Mouse (Mus musculus) midbrain, embryonic 10.5 days (tissue): ENCODE results near the gene Atl1. TPM values are rescaled to one million over a fixed set of nuclear protein-coding genes. Genes with fewer than 3 reads are reported as not detected.
A peak's percentile ranks its signal among the peaks of the same experiment; 100 is the strongest.

Experiments used
- DNase-seq: peaks from one replicate; pipeline ENCODE4 v3.0.0-alpha.2; 2017; ENCODE audit warnings: low spot score
- H3K27ac ChIP-seq: fragments of 300-500 bp; sonication (generic); replicated peaks from 2 replicates; pipeline ENCODE4 v1.5.1; 2016; ENCODE audit warnings: mild to moderate bottlenecking
- H3K27me3 ChIP-seq: fragments of 300-500 bp; sonication (generic); 2 replicates; pipeline ENCODE4 v1.6.1; 2016; ENCODE audit warnings: low read depth, mild to moderate bottlenecking; ENCODE audit not compliant: poor library complexity, severe bottlenecking
- H3K36me3 ChIP-seq: fragments of 300-500 bp; sonication (generic); 2 replicates; pipeline ENCODE4 v1.6.1; 2016; ENCODE audit warnings: mild to moderate bottlenecking, moderate library complexity
- H3K4me1 ChIP-seq: fragments of 300-500 bp; sonication (generic); 2 replicates; pipeline ENCODE4 v1.6.1; 2016
- H3K4me3 ChIP-seq: fragments of 300-500 bp; sonication (generic); 2 replicates; pipeline ENCODE4 v1.5.1; 2016; ENCODE audit warnings: mild to moderate bottlenecking, moderate library complexity
- H3K9me3 ChIP-seq: fragments of 300-500 bp; sonication (generic); replicated peaks from 2 replicates; pipeline ENCODE4 v1.6.1; 2016; ENCODE audit warnings: mild to moderate bottlenecking
- WGBS: fragments of 180-500 bp; shearing (Covaris S2); methylation state at CpG from one replicate; pipeline ENCODE4 v1.1.7; 2016; 5-methylcytosine and 5-hydroxymethylcytosine counted together
- polyA plus RNA-seq: library from polyadenylated mRNA; unstranded; fragments of >200 nt; fragmentation: Nextera tagmentation; extraction: Ambion mirVana; gene quantifications from 2 replicates; pipeline ENCODE4 v1.2.1, GENCODE M21; 2016

The Atl1 gene
- polyA plus RNA-seq, 1 experiment from 2014 or later, result 22.1 TPM

DNA sequence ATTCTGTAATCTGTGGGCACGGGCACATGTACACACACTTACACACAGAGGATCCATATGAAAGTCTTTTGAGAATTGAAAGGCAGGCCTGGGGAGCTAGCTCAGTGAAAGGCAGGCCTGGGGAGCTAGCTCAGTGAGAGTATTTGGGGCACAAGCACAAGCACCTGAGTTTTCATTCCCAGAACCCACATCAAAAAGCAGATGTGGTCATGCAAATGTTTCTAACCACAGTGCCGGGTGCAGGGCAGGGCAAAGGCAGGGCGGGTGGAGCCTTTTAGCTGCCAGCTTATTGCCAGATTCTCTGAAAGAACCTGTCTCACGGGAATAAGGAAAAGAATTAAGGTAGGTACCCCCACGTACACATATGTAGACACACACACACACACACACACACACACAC lies 28.9 kb upstream of the Atl1 start:
- no peak for DNase-seq
- Histone ChIP-seq H3K27ac (no peak overlapping the region), H3K4me3 (no peak overlapping the region), H3K36me3 (peaks cover 15% of the 10 kb centered on the region), H3K4me1 (no peaks in the 10 kb centered on the region), H3K27me3 (no peaks in the 10 kb centered on the region), H3K9me3 (no peaks in the 10 kb centered on the region)
- 90% methylated on average over 5 of the region's 5 CpGs for WGBS

DNA sequence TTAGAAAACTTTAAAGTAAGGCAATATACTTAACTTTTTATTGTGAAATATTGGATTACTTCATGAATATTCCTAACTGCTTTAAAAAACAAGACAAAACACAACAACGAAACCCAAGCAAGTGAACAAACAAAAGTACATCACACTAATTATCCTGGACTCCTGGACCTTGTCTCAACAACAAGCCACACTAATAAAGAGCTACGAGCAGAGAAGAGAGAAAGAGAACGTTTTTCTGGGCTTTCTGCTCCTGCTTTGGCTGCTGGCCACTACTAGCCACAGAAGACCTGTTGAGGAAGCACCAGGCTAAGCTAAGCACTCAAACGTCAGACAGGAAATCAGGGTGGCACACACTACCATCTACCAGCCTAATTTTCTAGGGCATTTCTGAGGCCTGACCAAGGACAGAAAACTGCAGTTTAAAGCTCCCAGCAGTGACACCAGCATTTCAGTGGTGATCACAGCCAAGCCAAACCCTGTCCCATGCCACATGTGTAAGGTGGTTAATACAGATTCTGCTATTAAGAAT lies 28.2 kb upstream of the Atl1 start:
- WGBS, result 74% methylated on average over 4 of the region's 4 CpGs
- Histone ChIP-seq H3K27ac (no peak overlapping the region), H3K4me1 (no peaks in the 10 kb centered on the region), H3K4me3 (no peak overlapping the region), H3K9me3 (no peaks in the 10 kb centered on the region), H3K27me3 (no peaks in the 10 kb centered on the region), H3K36me3 (peaks cover 15% of the 10 kb centered on the region)
- DNase-seq, result no peak

DNA sequence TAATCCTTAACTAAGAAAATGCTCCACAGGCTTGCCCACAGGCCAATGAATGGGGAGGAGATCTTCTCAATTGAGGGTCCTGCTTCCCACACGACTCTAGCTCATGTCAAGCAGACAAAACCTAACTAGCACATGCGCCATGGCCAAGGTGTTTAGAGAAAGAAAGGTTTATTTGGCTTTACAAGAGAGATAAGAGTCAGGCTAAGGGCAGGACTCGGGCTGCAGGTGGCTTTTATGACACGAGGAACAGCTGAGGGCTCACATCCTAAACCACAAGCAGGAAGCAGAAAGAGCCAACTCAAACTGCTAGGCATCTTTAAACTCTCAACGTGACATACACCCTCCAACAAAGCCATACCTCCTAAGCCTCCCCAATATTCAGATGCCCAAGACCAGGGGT lies 25.1 kb upstream of the Atl1 start:
- Histone ChIP-seq H3K27me3 (no peaks in the 10 kb centered on the region), H3K27ac (no peak overlapping the region), H3K4me1 (no peaks in the 10 kb centered on the region), H3K36me3 (peaks cover 33% of the 10 kb centered on the region), H3K4me3 (no peak overlapping the region), H3K9me3 (no peaks in the 10 kb centered on the region)
- 90% methylated on average over 5 of the region's 5 CpGs for WGBS
- no peak for DNase-seq

DNA sequence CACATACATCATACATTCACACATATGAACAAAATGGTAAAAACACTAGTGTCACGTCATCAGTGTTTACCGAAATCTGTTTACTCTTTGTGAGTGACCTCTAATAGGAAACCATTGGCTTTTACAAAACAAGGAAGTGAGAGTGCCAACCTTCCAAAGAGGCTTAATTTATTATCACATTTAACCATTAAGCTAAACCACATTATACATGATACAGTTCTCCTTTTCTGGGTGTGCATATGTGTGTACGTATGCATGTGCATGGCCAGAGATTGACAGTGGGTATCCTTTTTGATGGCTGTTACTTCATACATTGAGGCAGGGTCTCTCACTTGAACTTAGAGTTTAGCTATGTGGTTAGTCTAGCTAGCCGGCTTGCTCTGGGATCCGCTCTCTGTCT lies 20.8 kb upstream of the Atl1 start:
- Histone ChIP-seq H3K4me1 (no peaks in the 10 kb centered on the region), H3K36me3 (peaks cover 20% of the 10 kb centered on the region), H3K27me3 (no peaks in the 10 kb centered on the region), H3K27ac (no peak overlapping the region), H3K9me3 (no peaks in the 10 kb centered on the region), H3K4me3 (no peak overlapping the region)
- 96% methylated on average over 5 of the region's 5 CpGs for WGBS
- no peak for DNase-seq

DNA sequence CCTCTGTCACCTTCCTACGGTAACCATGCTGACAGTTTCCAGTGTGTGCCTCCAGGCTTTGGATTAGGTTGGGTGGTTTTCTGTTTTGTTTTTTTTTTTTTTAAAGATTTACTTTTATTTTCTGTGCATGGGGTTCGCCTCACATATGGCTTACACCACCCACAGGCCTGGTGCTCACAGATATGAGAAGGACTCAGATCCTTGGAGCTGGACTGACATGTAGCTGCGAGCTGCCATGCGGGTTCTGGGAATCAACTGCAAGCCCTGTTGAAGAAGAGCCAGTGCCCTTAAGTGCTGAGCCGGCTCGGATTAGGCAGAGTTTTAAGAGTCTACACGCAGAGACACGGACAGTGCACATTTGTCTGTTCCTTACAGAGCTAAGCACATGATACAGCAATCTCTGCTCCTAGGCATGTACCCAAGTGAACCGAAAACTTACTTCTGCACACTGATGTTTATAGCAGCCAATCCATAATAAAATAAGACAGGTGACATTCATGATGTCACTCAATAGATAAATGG lies 14.5 kb upstream of the Atl1 start:
- 89% methylated on average over 9 of the region's 9 CpGs for WGBS

DNA sequence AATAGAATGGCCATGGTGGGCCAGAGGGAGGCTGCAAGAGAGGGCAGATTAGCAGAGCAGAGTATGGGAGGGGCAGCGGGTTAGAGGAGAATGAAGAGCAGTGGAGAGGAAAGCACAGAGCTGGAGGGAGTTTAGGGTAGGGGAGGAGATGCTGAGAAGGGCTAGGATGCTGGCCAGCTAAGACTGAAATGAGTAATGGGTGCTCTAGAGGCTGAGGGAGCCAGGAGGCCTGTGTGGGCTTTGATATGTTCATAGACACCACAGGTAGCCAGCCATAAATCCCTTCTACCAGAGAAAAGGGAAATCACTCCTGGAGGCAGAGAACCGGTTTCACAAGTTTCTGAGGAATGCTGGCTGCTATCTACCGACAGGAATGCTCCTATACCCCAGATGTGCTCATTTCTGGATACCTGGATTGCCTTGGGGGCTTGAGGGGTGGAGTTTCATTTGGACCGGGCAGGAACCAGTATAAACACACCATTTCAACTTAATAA lies 13.2 kb upstream of the Atl1 start:
- H3K27ac ChIP-seq, result peak overlapping the region; percentile 14
- H3K36me3 ChIP-seq, result no peaks in the 10 kb centered on the region; the same call in 1 of the 2 replicates
- DNase-seq, result peak; percentile 28
- H3K9me3 ChIP-seq, result no peaks in the 10 kb centered on the region
- H3K4me3 ChIP-seq, result no peak overlapping the region
- H3K27me3 ChIP-seq, result no peaks in the 10 kb centered on the region
- peaks cover 41% of the 10 kb centered on the region for H3K4me1 ChIP-seq
- WGBS, result 10% methylated on average over 4 of the region's 4 CpGs

More for the DNA sequence above, 14.5 kb upstream of the Atl1 start:
- H3K9me3 ChIP-seq, result no peaks in the 10 kb centered on the region
- H3K27ac ChIP-seq, result no peak overlapping the region
- H3K27me3 ChIP-seq, result no peaks in the 10 kb centered on the region
- H3K36me3 ChIP-seq, result no peaks in the 10 kb centered on the region
- H3K4me1 ChIP-seq, result peaks cover 41% of the 10 kb centered on the region
- no peak for DNase-seq
- no peak overlapping the region for H3K4me3 ChIP-seq

DNA sequence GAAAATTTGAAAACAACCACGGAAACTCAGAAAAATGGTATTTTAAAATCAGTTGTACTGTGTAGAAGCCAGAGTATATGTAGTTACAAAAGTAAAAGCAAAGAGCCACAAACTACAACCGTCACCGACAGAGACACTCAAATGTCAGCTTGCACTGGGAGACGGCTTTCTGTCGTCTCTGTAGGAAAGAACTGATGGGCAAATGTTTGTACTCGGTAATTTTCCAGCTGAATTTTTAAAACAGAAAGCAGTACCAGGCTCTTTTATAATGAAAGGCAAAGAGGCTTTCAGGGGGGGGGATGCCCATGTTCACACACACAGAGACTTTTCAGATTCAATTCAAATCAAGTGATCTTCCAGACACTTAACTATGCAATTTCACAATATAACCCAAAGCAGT lies 12.7 kb upstream of the Atl1 start:
- Histone ChIP-seq H3K4me1 (peaks cover 41% of the 10 kb centered on the region), H3K36me3 (peaks cover under 1% of the 10 kb centered on the region; the same call in 1 of the 2 replicates), H3K27me3 (no peaks in the 10 kb centered on the region), H3K4me3 (no peak overlapping the region), H3K9me3 (no peaks in the 10 kb centered on the region), H3K27ac (peak overlapping the region; percentile 14; the same call in 1 of the 2 replicates)
- DNase-seq, result no peak
- WGBS, result 22% methylated on average over 6 of the region's 6 CpGs

DNA sequence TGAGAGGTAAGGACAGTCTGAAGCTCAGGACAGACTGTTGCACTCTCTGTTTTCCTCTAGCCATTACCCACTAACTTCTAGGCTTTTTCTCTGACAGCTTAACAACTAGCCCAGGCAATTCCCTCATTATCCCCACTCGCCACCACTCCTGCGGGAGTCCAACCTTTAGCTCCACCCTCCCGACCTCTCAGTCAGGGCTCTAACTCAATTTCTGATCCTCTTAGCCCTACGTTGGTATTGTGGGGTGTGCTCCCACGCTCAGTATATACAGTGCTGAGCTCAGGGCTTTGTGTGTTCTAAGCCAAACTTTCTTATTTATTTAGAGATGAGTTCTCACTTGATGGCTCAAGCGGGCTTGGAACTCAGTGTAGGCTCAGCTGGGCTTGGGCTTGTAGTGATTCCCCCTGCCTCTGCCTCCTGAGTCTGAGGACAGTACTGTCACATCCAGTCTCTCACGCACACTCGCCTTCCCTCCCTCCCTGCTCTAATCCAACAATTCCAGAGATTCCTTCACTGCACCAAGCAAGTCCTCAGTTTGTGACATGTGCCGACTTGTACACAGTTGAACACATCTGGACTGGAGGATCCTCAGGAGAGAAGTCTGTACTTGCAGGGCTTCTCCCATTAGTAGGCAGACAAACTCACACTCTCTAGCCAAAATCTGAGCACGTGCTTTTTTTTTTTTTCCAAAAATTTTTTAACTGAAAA lies 11.1 kb upstream of the Atl1 start:
- H3K4me3 ChIP-seq, result no peak overlapping the region
- H3K27ac ChIP-seq, result peak overlapping the region; percentile 46; the same call in 1 of the 2 replicates
- no peak for DNase-seq
- peaks cover 4% of the 10 kb centered on the region; the same call in 1 of the 2 replicates for H3K36me3 ChIP-seq
- H3K27me3 ChIP-seq, result no peaks in the 10 kb centered on the region
- WGBS, result 25% methylated on average over 10 of the region's 10 CpGs
- peaks cover 41% of the 10 kb centered on the region for H3K4me1 ChIP-seq
- H3K9me3 ChIP-seq, result no peaks in the 10 kb centered on the region

DNA sequence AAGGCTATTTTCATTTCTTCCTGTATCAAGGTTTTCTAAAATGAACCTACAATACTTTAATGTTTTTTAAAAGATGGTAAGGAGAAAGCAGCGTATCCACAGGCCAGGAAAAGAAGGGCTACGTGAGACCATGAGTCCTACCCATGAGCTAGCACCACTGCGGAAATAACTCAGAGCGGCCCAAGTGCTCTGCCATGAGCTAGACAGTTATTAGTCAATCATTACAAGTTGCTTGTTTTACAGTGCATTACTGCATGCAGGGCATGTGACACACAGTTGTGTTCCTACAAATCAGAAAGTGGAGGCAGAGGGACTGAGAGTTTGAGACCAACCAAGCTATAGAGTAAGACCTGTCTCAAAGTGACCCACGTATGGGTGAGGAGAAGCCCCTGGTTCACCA lies 8.4 kb upstream of the Atl1 start:
- DNase-seq, result no peak
- Histone ChIP-seq H3K9me3 (no peaks in the 10 kb centered on the region), H3K4me3 (no peak overlapping the region), H3K27ac (no peak overlapping the region), H3K4me1 (peaks cover 40% of the 10 kb centered on the region), H3K27me3 (no peaks in the 10 kb centered on the region), H3K36me3 (peaks cover 10% of the 10 kb centered on the region)
- 98% methylated on average over 5 of the region's 5 CpGs for WGBS

DNA sequence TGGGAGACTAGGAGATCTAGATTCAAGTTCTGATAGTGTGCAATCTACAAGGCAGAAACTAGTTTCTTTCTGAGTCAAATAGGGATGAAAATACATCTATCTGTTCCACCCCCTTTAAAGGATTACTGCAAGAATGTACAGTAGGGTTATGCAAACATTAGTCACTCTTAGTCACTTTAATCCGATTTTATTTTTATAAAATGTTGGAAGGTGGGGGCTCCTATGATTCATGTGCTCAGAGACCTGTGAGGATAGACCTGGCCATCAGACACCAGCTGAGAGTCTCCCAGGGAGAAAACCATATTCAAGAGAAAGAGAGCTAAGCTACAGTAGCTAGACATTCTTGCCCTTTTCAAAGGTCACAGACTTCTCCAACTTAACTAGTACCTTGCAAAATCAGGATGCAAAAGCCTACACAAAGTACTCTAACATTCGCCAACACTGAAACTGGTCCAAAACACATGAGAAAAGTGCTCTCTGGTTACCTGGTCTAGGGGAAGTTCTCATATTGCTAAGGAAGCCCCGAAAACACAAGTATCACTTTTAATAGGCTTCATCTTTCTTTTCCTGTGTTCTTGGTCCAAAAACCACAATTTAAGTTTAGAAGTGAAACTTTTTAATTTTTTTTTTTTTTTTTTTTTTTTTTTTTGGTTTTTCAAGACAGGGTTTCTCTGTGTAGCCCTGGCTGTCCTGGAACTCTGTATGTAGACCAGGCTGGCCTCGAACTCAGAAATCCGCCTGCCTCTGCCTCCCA lies 7.1 kb upstream of the Atl1 start:
- Histone ChIP-seq H3K9me3 (no peaks in the 10 kb centered on the region), H3K4me3 (no peak overlapping the region), H3K4me1 (peaks cover 40% of the 10 kb centered on the region), H3K27ac (no peak overlapping the region), H3K36me3 (peaks cover 10% of the 10 kb centered on the region), H3K27me3 (no peaks in the 10 kb centered on the region)
- 92% methylated on average over 5 of the region's 5 CpGs for WGBS
- no peak for DNase-seq

DNA sequence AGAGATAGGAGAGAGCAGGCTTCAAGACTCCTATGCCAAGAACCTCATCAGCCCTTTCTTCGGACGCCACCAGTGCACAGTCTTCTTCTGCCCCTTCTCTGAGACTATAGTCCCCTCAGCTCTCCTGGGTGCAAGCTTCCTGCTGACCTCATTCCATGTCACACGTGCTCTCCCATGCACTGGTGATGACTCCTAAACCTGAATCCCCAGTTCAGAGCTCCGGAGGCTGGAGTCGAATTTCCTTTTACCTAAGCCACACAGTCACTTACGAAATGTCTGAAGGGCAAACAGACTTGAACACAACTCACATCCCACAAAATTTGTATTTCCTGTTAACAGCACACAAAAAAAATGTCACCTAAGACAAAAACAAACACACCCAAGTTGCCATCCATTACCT lies 4.6 kb upstream of the Atl1 start:
- Histone ChIP-seq H3K4me1 (peaks cover 37% of the 10 kb centered on the region), H3K27me3 (no peaks in the 10 kb centered on the region), H3K36me3 (peaks cover 10% of the 10 kb centered on the region), H3K9me3 (no peaks in the 10 kb centered on the region), H3K4me3 (no peak overlapping the region), H3K27ac (no peak overlapping the region)
- WGBS, result 91% methylated on average over 6 of the region's 6 CpGs
- DNase-seq, result no peak

DNA sequence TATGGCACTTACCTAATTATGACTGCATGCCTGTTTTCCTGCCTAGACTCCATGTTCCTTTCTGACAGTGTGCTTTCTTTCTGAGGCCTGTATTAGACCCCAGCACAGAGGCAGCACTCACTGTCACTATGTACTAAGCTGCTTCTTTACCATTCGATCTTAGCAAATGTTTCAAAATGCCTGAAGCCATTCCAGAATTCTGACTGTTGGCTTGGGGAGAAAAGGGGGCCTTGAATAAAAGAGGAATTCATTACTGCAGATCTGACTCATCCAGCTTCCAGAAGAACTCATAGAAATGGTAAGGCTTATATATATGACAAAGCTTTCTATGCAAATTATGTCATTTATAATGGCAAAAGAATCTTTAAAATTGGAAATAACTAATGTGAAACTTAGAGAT lies 4.1 kb upstream of the Atl1 start:
- Histone ChIP-seq H3K9me3 (no peaks in the 10 kb centered on the region), H3K4me3 (no peak overlapping the region), H3K4me1 (peaks cover 42% of the 10 kb centered on the region), H3K27ac (no peak overlapping the region), H3K27me3 (no peaks in the 10 kb centered on the region), H3K36me3 (peaks cover 10% of the 10 kb centered on the region)
- 81% methylated on average over 1 of the region's 1 CpGs for WGBS
- no peak for DNase-seq

DNA sequence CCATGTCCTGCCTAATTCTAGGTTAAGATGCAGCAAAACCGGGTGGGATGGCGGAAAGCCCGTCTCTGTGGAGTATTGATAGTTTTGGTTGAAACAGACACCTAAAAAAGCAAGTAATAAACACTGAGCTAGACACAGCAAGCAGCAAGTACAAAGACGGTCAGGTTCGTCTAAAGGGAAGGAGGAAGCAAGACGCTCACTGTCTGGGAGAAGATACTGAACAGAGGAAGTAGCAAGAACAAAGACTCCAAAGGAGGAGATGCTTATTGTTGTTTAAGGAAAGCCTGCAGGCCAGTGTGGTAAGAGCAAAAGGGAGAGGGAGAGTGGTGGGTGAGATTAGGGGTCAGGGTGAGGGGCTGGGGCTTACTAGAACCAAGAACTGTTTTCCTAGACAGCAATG lies 2.4 kb upstream of the Atl1 start:
- Histone ChIP-seq H3K36me3 (peaks cover 6% of the 10 kb centered on the region), H3K9me3 (no peaks in the 10 kb centered on the region), H3K4me3 (peak overlapping the region; percentile 90), H3K27me3 (peaks cover 5% of the 10 kb centered on the region; the same call in 1 of the 2 replicates), H3K27ac (peak overlapping the region; percentile 75), H3K4me1 (peaks cover 44% of the 10 kb centered on the region)
- WGBS, result 41% methylated on average over 6 of the region's 6 CpGs
- DNase-seq, result no peak
